Mouse (Mus musculus): ENCODE results near the gene Kazn.

GRCm38 (mm10) chr4:142121164-142121563, 118.0 kb downstream of the Kazn start:
- TF ChIP-seq GATA1 (IDR thresholded peaks at IDR 0.05; ENCODE audit: low read length) (no peak), TAL1 (IDR thresholded peaks at IDR 0.05; ENCODE audit: low read length) (no peak)

All from erythroblast, embryonic 14.5 days (primary cell).